Mouse (Mus musculus): ENCODE data around the gene Pla2g1b. TPM values are rescaled to one million over a fixed set of nuclear protein-coding genes. Genes with fewer than 3 reads are reported as not detected.

The Pla2g1b gene
- polyA plus RNA-seq, 1 experiment from 2014 or later = 0.78 TPM

GRCm38 (mm10) chr5:115522981-115523499 is 57.0 kb downstream of the Pla2g1b start:
- peak; percentile 70 for ATAC-seq
- H3K9me3 ChIP-seq (ENCODE audit: control insufficient read depth) = no peaks in the 10 kb centered on the region
- H3K27me3 ChIP-seq (replicated peaks; ENCODE audit: control insufficient read depth, insufficient read depth, low read length) = no peaks in the 10 kb centered on the region
- H3K4me2 ChIP-seq (replicated peaks; ENCODE audit: low read depth) = peak overlapping the region; percentile 41
- peaks cover 16% of the 10 kb centered on the region for H3K4me1 ChIP-seq (replicated peaks; ENCODE audit: control insufficient read depth, insufficient read depth, low read length)
- TF ChIP-seq CTCF (IDR thresholded peaks at IDR 0.05; ENCODE audit: low read depth) = no peak
- WGBS = 41% methylated on average over 15 of the region's 15 CpGs
- H3K36me3 ChIP-seq (ENCODE audit: control insufficient read depth, insufficient read depth) = peaks cover 4% of the 10 kb centered on the region; the same call in 1 of the 2 replicates
- H3K4me3 ChIP-seq (ENCODE audit: low read depth, low read length) = no peak overlapping the region
- peak overlapping the region; percentile 85 for H3K27ac ChIP-seq (ENCODE audit: low read depth, low read length)
- no peak overlapping the region for H3K9ac ChIP-seq (ENCODE audit: low read depth, low read length)

DNA sequence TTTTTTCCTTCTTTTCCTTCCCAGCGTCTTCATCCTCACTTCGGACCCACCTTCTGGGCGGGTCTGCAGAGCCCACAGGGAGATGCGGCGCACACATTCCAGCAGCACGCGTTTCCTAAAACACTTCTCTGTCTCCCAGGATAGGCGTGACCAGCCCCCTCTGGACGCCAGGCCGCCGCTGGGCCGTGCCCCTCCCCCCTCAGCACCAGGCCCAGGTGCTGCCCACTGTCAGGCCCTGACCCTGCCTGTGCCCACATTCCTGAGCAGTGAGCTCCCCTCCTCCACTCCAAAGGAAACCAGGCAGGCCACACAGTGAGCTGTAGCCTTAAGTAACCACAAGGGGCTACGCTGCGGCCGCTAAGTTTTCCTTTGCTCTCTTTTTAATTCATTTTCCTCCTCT is 57.9 kb downstream of the Pla2g1b start:
- 23% methylated on average over 15 of the region's 15 CpGs for whole genome bisulfite sequencing

More for the DNA sequence above, 57.9 kb downstream of the Pla2g1b start:
- Histone ChIP-seq H3K4me3 (ENCODE audit: low read depth, low read length) (no peak overlapping the region), H3K27ac (ENCODE audit: low read depth, low read length) (peak overlapping the region; percentile 85), H3K36me3 (ENCODE audit: control insufficient read depth, insufficient read depth) (peaks cover 4% of the 10 kb centered on the region; the same call in 1 of the 2 replicates), H3K4me2 (replicated peaks; ENCODE audit: low read depth) (peak overlapping the region; percentile 37; the same call in 1 of the 2 replicates), H3K9me3 (ENCODE audit: control insufficient read depth) (no peaks in the 10 kb centered on the region), H3K4me1 (replicated peaks; ENCODE audit: control insufficient read depth, insufficient read depth, low read length) (peaks cover 16% of the 10 kb centered on the region), H3K9ac (ENCODE audit: low read depth, low read length) (no peak overlapping the region), H3K27me3 (replicated peaks; ENCODE audit: control insufficient read depth, insufficient read depth, low read length) (no peaks in the 10 kb centered on the region)
- TF ChIP-seq CTCF (IDR thresholded peaks at IDR 0.05; ENCODE audit: low read depth) = peak; percentile 49
- no peak for ATAC-seq

Other genes starting within 250 kb of the Pla2g1b start
- gene Pop5, start 230.4 kb upstream of the Pla2g1b start, polyA plus RNA-seq (2015; fragmentation: Nextera tagmentation; extraction: Ambion mirVana) = 75.7 and 77.1 TPM in 2 replicates
- gene Rnf10, start 193.4 kb upstream of the Pla2g1b start, polyA plus RNA-seq (2015; fragmentation: Nextera tagmentation; extraction: Ambion mirVana) = 64.9 and 69.1 TPM in 2 replicates
- gene Coq5, start 186.6 kb upstream of the Pla2g1b start, polyA plus RNA-seq (2015; fragmentation: Nextera tagmentation; extraction: Ambion mirVana) = 31.3 and 32.4 TPM in 2 replicates
- 510 and 539 TPM in 2 replicates for gene Dynll1, start 165.3 kb upstream of the Pla2g1b start, polyA plus RNA-seq (2015; fragmentation: Nextera tagmentation; extraction: Ambion mirVana)
- gene Srsf9, start 139.1 kb upstream of the Pla2g1b start, polyA plus RNA-seq (2015; fragmentation: Nextera tagmentation; extraction: Ambion mirVana) = 105 and 117 TPM in 2 replicates
- gene Gatc, start 125.1 kb upstream of the Pla2g1b start, polyA plus RNA-seq (2015; fragmentation: Nextera tagmentation; extraction: Ambion mirVana) = 12.9 and 15.2 TPM in 2 replicates
- gene Triap1, start 125.0 kb upstream of the Pla2g1b start, polyA plus RNA-seq (2015; fragmentation: Nextera tagmentation; extraction: Ambion mirVana) = 49.8 and 51.9 TPM in 2 replicates
- 2,037 and 2,087 TPM in 2 replicates for gene Cox6a1, start 117.3 kb upstream of the Pla2g1b start, polyA plus RNA-seq (2015; fragmentation: Nextera tagmentation; extraction: Ambion mirVana)
- 4.1 and 4.3 TPM in 2 replicates for gene Msi1, start 36.7 kb upstream of the Pla2g1b start, polyA plus RNA-seq (2015; fragmentation: Nextera tagmentation; extraction: Ambion mirVana)
- 5.0 and 6.4 TPM in 2 replicates for gene Sirt4, start 18.5 kb downstream of the Pla2g1b start, polyA plus RNA-seq (2015; fragmentation: Nextera tagmentation; extraction: Ambion mirVana)
- 65.1 and 71.1 TPM in 2 replicates for gene Pxn, start 40.4 kb downstream of the Pla2g1b start, polyA plus RNA-seq (2015; fragmentation: Nextera tagmentation; extraction: Ambion mirVana)
- 832 and 868 TPM in 2 replicates for gene Rplp0, start 93.2 kb downstream of the Pla2g1b start, polyA plus RNA-seq (2015; fragmentation: Nextera tagmentation; extraction: Ambion mirVana)
- 9.3 and 9.6 TPM in 2 replicates for gene Gcn1l1, start 99.0 kb downstream of the Pla2g1b start, polyA plus RNA-seq (2015; fragmentation: Nextera tagmentation; extraction: Ambion mirVana)
- 16.7 and 17.3 TPM in 2 replicates for gene Rab35, start 165.6 kb downstream of the Pla2g1b start, polyA plus RNA-seq (2015; fragmentation: Nextera tagmentation; extraction: Ambion mirVana)

All from intestine, postnatal 0 days (tissue).